Mouse (Mus musculus): ENCODE measurements around the gene Dglucy. TPM values are rescaled to one million over a fixed set of nuclear protein-coding genes. Genes with fewer than 3 reads are reported as not detected.

Gene Dglucy
- polyA plus RNA-seq, 1 experiment from 2014 or later, result 0.57 TPM

- DNase-seq (ENCODE audit: low spot score) (no peak), ATAC-seq (ENCODE audit: low FRiP score) (no peak)
- no peaks in the 10 kb centered on the region for H3K36me3 ChIP-seq (ENCODE audit: control insufficient read depth, insufficient read depth, low read length)
- no peak overlapping the region for H3K4me2 ChIP-seq (replicated peaks; ENCODE audit: low read depth, low read length)
- H3K9ac ChIP-seq (ENCODE audit: low read depth, low read length), result no peak overlapping the region
- peaks cover 2% of the 10 kb centered on the region; the same call in 1 of the 2 replicates for H3K4me1 ChIP-seq (replicated peaks; ENCODE audit: control insufficient read depth, insufficient read depth, low read length)
- no peaks in the 10 kb centered on the region for H3K9me3 ChIP-seq (ENCODE audit: control insufficient read depth, low read length)
- peaks cover 21% of the 10 kb centered on the region for H3K27me3 ChIP-seq (ENCODE audit: control insufficient read depth, insufficient read depth, low read length)
- H3K4me3 ChIP-seq (ENCODE audit: low read depth, low read length), result no peak overlapping the region
- 83% methylated on average over 9 of the region's 9 CpGs for WGBS
- H3K27ac ChIP-seq (ENCODE audit: low read depth, low read length), result no peak overlapping the region
Measured at GRCm38 (mm10) chr12:100903761-100904160, 124.9 kb downstream of the Dglucy start.

- H3K4me3 ChIP-seq (ENCODE audit: low read depth, low read length), result no peak overlapping the region
- H3K36me3 ChIP-seq (ENCODE audit: control insufficient read depth, insufficient read depth, low read length), result no peaks in the 10 kb centered on the region
- no peak overlapping the region for H3K4me2 ChIP-seq (replicated peaks; ENCODE audit: low read depth, low read length)
- no peak overlapping the region for H3K9ac ChIP-seq (ENCODE audit: low read depth, low read length)
- 0 out of 2 replicates have a peak, but pooled peaks cover 2% of the 10 kb centered on the region for H3K4me1 ChIP-seq (replicated peaks; ENCODE audit: control insufficient read depth, insufficient read depth, low read length)
- H3K9me3 ChIP-seq (ENCODE audit: control insufficient read depth, low read length), result no peaks in the 10 kb centered on the region
- peaks cover 7% of the 10 kb centered on the region; the same call in 1 of the 2 replicates for H3K27me3 ChIP-seq (ENCODE audit: control insufficient read depth, insufficient read depth, low read length)
- H3K27ac ChIP-seq (ENCODE audit: low read depth, low read length), result no peak overlapping the region
- DNase-seq (ENCODE audit: low spot score) (no peak), ATAC-seq (ENCODE audit: low FRiP score) (no peak)
- WGBS, result 79% methylated on average over 5 of the region's 5 CpGs
Measured at GRCm38 (mm10) chr12:100906861-100907260, 128.0 kb downstream of the Dglucy start.

GRCm38 (mm10) chr12:100907598-100908297, 128.9 kb downstream of the Dglucy start, which contains the start of gene Gpr68:
Gene Gpr68 (minus strand): TSS chr12:100908198.
- H3K4me1 ChIP-seq (replicated peaks; ENCODE audit: control insufficient read depth, insufficient read depth, low read length), result 0 out of 2 replicates have a peak, but pooled peaks cover 2% of the 10 kb centered on the region
- peak; percentile 57 for DNase-seq (ENCODE audit: low spot score)
- no peaks in the 10 kb centered on the region for H3K9me3 ChIP-seq (ENCODE audit: control insufficient read depth, low read length)
- WGBS, result 6% methylated on average over 37 of the region's 39 CpGs
- H3K9ac ChIP-seq (ENCODE audit: low read depth, low read length), result peak within 1 kb of the TSS; percentile 67
- H3K4me2 ChIP-seq (replicated peaks; ENCODE audit: low read depth, low read length), result peak within 1 kb of the TSS; percentile 83
- peak; percentile 81 for ATAC-seq (ENCODE audit: low FRiP score)
- H3K36me3 ChIP-seq (ENCODE audit: control insufficient read depth, insufficient read depth, low read length), result no peaks in the 10 kb centered on the region
- no peak within 1 kb of the TSS for H3K27ac ChIP-seq (ENCODE audit: low read depth, low read length)
- peaks cover 7% of the 10 kb centered on the region; the same call in 1 of the 2 replicates for H3K27me3 ChIP-seq (ENCODE audit: control insufficient read depth, insufficient read depth, low read length)
- H3K4me3 ChIP-seq (ENCODE audit: low read depth, low read length), result peak within 1 kb of the TSS; percentile 42

GRCm38 (mm10) chr12:100908298-100909034, 129.6 kb downstream of the Dglucy start:
- Histone ChIP-seq H3K4me2 (replicated peaks; ENCODE audit: low read depth, low read length) (peak overlapping the region; percentile 83), H3K9ac (ENCODE audit: low read depth, low read length) (peak overlapping the region; percentile 67), H3K9me3 (ENCODE audit: control insufficient read depth, low read length) (no peaks in the 10 kb centered on the region), H3K4me3 (ENCODE audit: low read depth, low read length) (peak overlapping the region; percentile 42), H3K27ac (ENCODE audit: low read depth, low read length) (no peak overlapping the region), H3K27me3 (ENCODE audit: control insufficient read depth, insufficient read depth, low read length) (peaks cover 7% of the 10 kb centered on the region; the same call in 1 of the 2 replicates), H3K4me1 (replicated peaks; ENCODE audit: control insufficient read depth, insufficient read depth, low read length) (0 out of 2 replicates have a peak, but pooled peaks cover 2% of the 10 kb centered on the region), H3K36me3 (ENCODE audit: control insufficient read depth, insufficient read depth, low read length) (no peaks in the 10 kb centered on the region)
- 17% methylated on average over 10 of the region's 10 CpGs for WGBS
- ATAC-seq (ENCODE audit: low FRiP score) (peak; percentile 43; the same call in 1 of the 2 replicates), DNase-seq (ENCODE audit: low spot score) (no peak)

GRCm38 (mm10) chr12:100909765-100910164, 130.9 kb downstream of the Dglucy start:
- DNase-seq (ENCODE audit: low spot score) (no peak), ATAC-seq (ENCODE audit: low FRiP score) (no peak)
- H3K4me2 ChIP-seq (replicated peaks; ENCODE audit: low read depth, low read length), result no peak overlapping the region
- peaks cover 7% of the 10 kb centered on the region; the same call in 1 of the 2 replicates for H3K27me3 ChIP-seq (ENCODE audit: control insufficient read depth, insufficient read depth, low read length)
- 0 out of 2 replicates have a peak, but pooled peaks cover 2% of the 10 kb centered on the region for H3K4me1 ChIP-seq (replicated peaks; ENCODE audit: control insufficient read depth, insufficient read depth, low read length)
- no peak overlapping the region for H3K27ac ChIP-seq (ENCODE audit: low read depth, low read length)
- H3K9ac ChIP-seq (ENCODE audit: low read depth, low read length), result no peak overlapping the region
- no peak overlapping the region for H3K4me3 ChIP-seq (ENCODE audit: low read depth, low read length)
- no peaks in the 10 kb centered on the region for H3K36me3 ChIP-seq (ENCODE audit: control insufficient read depth, insufficient read depth, low read length)
- no peaks in the 10 kb centered on the region for H3K9me3 ChIP-seq (ENCODE audit: control insufficient read depth, low read length)
- 77% methylated on average over 6 of the region's 6 CpGs for whole genome bisulfite sequencing

GRCm38 (mm10) chr12:100910731-100911130, 131.9 kb downstream of the Dglucy start:
- ATAC-seq (ENCODE audit: low FRiP score) (no peak), DNase-seq (ENCODE audit: low spot score) (no peak)
- no peaks in the 10 kb centered on the region for H3K36me3 ChIP-seq (ENCODE audit: control insufficient read depth, insufficient read depth, low read length)
- no peak overlapping the region for H3K9ac ChIP-seq (ENCODE audit: low read depth, low read length)
- H3K9me3 ChIP-seq (ENCODE audit: control insufficient read depth, low read length), result no peaks in the 10 kb centered on the region
- no peak overlapping the region for H3K27ac ChIP-seq (ENCODE audit: low read depth, low read length)
- 91% methylated on average over 12 of the region's 12 CpGs for WGBS
- peaks cover 7% of the 10 kb centered on the region; the same call in 1 of the 2 replicates for H3K27me3 ChIP-seq (ENCODE audit: control insufficient read depth, insufficient read depth, low read length)
- no peak overlapping the region for H3K4me2 ChIP-seq (replicated peaks; ENCODE audit: low read depth, low read length)
- 0 out of 2 replicates have a peak, but pooled peaks cover 2% of the 10 kb centered on the region for H3K4me1 ChIP-seq (replicated peaks; ENCODE audit: control insufficient read depth, insufficient read depth, low read length)
- no peak overlapping the region for H3K4me3 ChIP-seq (ENCODE audit: low read depth, low read length)

- Histone ChIP-seq H3K27me3 (ENCODE audit: control insufficient read depth, insufficient read depth, low read length) (no peaks in the 10 kb centered on the region), H3K4me3 (ENCODE audit: low read depth, low read length) (no peak overlapping the region), H3K27ac (ENCODE audit: low read depth, low read length) (no peak overlapping the region), H3K9ac (ENCODE audit: low read depth, low read length) (no peak overlapping the region), H3K9me3 (ENCODE audit: control insufficient read depth, low read length) (no peaks in the 10 kb centered on the region), H3K36me3 (ENCODE audit: control insufficient read depth, insufficient read depth, low read length) (0 out of 2 replicates have a peak, but pooled peaks cover 3% of the 10 kb centered on the region), H3K4me1 (replicated peaks; ENCODE audit: control insufficient read depth, insufficient read depth, low read length) (no peaks in the 10 kb centered on the region), H3K4me2 (replicated peaks; ENCODE audit: low read depth, low read length) (no peak overlapping the region)
- ATAC-seq (ENCODE audit: low FRiP score), result no peak
- 92% methylated on average over 15 of the region's 15 CpGs for WGBS
- no peak for DNase-seq (ENCODE audit: low spot score)
Measured at GRCm38 (mm10) chr12:100924646-100925339, 145.9 kb downstream of the Dglucy start.

Measured in hindbrain, embryonic 11.5 days (tissue).